Mouse (Mus musculus): Measurements from ENCODE around the gene Tigd3.

GRCm38 (mm10) chr19:5847306-5847796 lies 46.6 kb downstream of the Tigd3 start:
- no peak for TF ChIP-seq POLR2AphosphoS5 (IDR thresholded peaks at IDR 0.05; ENCODE audit: insufficient replicate concordance, low read depth, low read length)
- TF ChIP-seq CTCF (IDR thresholded peaks at IDR 0.05; ENCODE audit: low read depth, low read length), result no peak
- TF ChIP-seq GATA2 (IDR thresholded peaks at IDR 0.05; ENCODE audit: borderline replicate concordance, low read depth, low read length), result no peak
- TF ChIP-seq GATA1 (IDR thresholded peaks at IDR 0.05; ENCODE audit: borderline replicate concordance, low read length), result no peak
